Mouse (Mus musculus) embryonic facial prominence, embryonic 15.5 days (tissue): ENCODE measurements around the gene Abcc3. TPM values are rescaled to one million over a fixed set of nuclear protein-coding genes. Genes with fewer than 3 reads are reported as not detected.
"Not testable (repeated sequence)": the region's sequence is repeated elsewhere in the genome, so short reads cannot be mapped to it uniquely, and the experiment has no call there.

Experiments used
- ATAC-seq: fragments of 200-750 bp; cut with Nextera tagmentation; 2 replicates; pipeline ENCODE4 v1.8.0; 2017; ENCODE audit warnings: low read depth, moderate TSS enrichment; ENCODE audit not compliant: insufficient number of reproducible peaks, low FRiP score, low TSS enrichment
- H3K27ac ChIP-seq: fragments of 300-500 bp; sonication (generic); replicated peaks from 2 replicates; pipeline ENCODE4 v1.5.1; 2015; ENCODE audit warnings: mild to moderate bottlenecking, inconsistent platforms
- H3K27me3 ChIP-seq: fragments of 300-500 bp; sonication (generic); 2 replicates; pipeline ENCODE4 v1.6.1; 2015; ENCODE audit warnings: inconsistent platforms
- H3K36me3 ChIP-seq: fragments of 300-500 bp; sonication (generic); 2 replicates; pipeline ENCODE4 v1.6.1; 2015; ENCODE audit warnings: mild to moderate bottlenecking, inconsistent platforms
- H3K4me1 ChIP-seq: fragments of 300-500 bp; sonication (generic); 2 replicates; pipeline ENCODE4 v1.6.1; 2015; ENCODE audit warnings: inconsistent platforms
- H3K4me2 ChIP-seq: fragments of 300-500 bp; sonication (generic); replicated peaks from 2 replicates; pipeline ENCODE4 v1.6.1; 2015; ENCODE audit warnings: mild to moderate bottlenecking, inconsistent platforms
- H3K4me3 ChIP-seq: fragments of 300-500 bp; sonication (generic); replicated peaks from 2 replicates; pipeline ENCODE4 v1.5.1; 2015; ENCODE audit warnings: mild to moderate bottlenecking, inconsistent platforms
- H3K9ac ChIP-seq: fragments of 300-500 bp; sonication (generic); 2 replicates; pipeline ENCODE4 v1.6.1; 2015; ENCODE audit warnings: inconsistent platforms
- H3K9me3 ChIP-seq: fragments of 300-500 bp; sonication (generic); replicated peaks from 2 replicates; pipeline ENCODE4 v1.6.1; 2016; ENCODE audit warnings: inconsistent platforms
- WGBS: fragments of 180-500 bp; shearing (Covaris S2); methylation state at CpG from one replicate; pipeline ENCODE4 v1.1.7; 2015; 5-methylcytosine and 5-hydroxymethylcytosine counted together
- polyA plus RNA-seq: library from polyadenylated mRNA; unstranded; fragments of >200 nt; fragmentation: Nextera tagmentation; extraction: Ambion mirVana; gene quantifications from 2 replicates; pipeline ENCODE4 v1.2.1, GENCODE M21; 2015

The Abcc3 gene
- polyA plus RNA-seq, 1 experiment from 2014 or later: 4.4 TPM

GRCm38 (mm10) chr11:94402731-94403130 is 9.9 kb upstream of the Abcc3 start:
- no peak overlapping the region for H3K27ac ChIP-seq
- WGBS: 74% methylated on average over 5 of the region's 5 CpGs
- no peak overlapping the region for H3K4me3 ChIP-seq
- no peaks in the 10 kb centered on the region for H3K36me3 ChIP-seq
- no peaks in the 10 kb centered on the region for H3K27me3 ChIP-seq
- H3K9me3 ChIP-seq: no peaks in the 10 kb centered on the region
- ATAC-seq: no peak
- no peak overlapping the region for H3K9ac ChIP-seq
- H3K4me1 ChIP-seq: peaks cover 29% of the 10 kb centered on the region
- no peak overlapping the region for H3K4me2 ChIP-seq

GRCm38 (mm10) chr11:94402029-94402428 is 9.2 kb upstream of the Abcc3 start:
- not testable (repeated sequence) for H3K36me3 ChIP-seq, H3K4me3 ChIP-seq, H3K4me2 ChIP-seq, ATAC-seq, H3K9me3 ChIP-seq, H3K27me3 ChIP-seq, H3K9ac ChIP-seq, H3K27ac ChIP-seq
- WGBS: 85% methylated on average over 4 of the region's 4 CpGs
- peaks cover 22% of the 10 kb centered on the region for H3K4me1 ChIP-seq

- no peaks in the 10 kb centered on the region for H3K9me3 ChIP-seq
- 60% methylated on average over 6 of the region's 6 CpGs for WGBS
- no peak overlapping the region for H3K27ac ChIP-seq
- no peaks in the 10 kb centered on the region for H3K36me3 ChIP-seq
- H3K9ac ChIP-seq: no peak overlapping the region
- no peak overlapping the region for H3K4me3 ChIP-seq
- peaks cover 19% of the 10 kb centered on the region for H3K4me1 ChIP-seq
- ATAC-seq: no peak
- H3K4me2 ChIP-seq: no peak overlapping the region
- no peaks in the 10 kb centered on the region for H3K27me3 ChIP-seq
Observed at GRCm38 (mm10) chr11:94400996-94401395, 8.2 kb upstream of the Abcc3 start.

- ATAC-seq: no peak
Observed at GRCm38 (mm10) chr11:94394107-94394506, 1.3 kb upstream of the Abcc3 start.

GRCm38 (mm10) chr11:94393490-94393889 is 693 bp upstream of the Abcc3 start:
- WGBS: 86% methylated on average over 4 of the region's 4 CpGs
- not testable (repeated sequence) for H3K9ac ChIP-seq, H3K4me1 ChIP-seq

More at GRCm38 (mm10) chr11:94394107-94394506, 1.3 kb upstream of the Abcc3 start:
- no peaks in the 10 kb centered on the region for H3K36me3 ChIP-seq
- H3K4me3 ChIP-seq: no peak overlapping the region
- H3K27ac ChIP-seq: no peak overlapping the region
- 82% methylated on average over 7 of the region's 7 CpGs for WGBS
- no peak overlapping the region for H3K9ac ChIP-seq
- H3K4me2 ChIP-seq: no peak overlapping the region
- H3K9me3 ChIP-seq: no peaks in the 10 kb centered on the region
- H3K27me3 ChIP-seq: peaks cover 11% of the 10 kb centered on the region; the same call in 1 of the 2 replicates
- peaks cover 8% of the 10 kb centered on the region; the same call in 1 of the 2 replicates for H3K4me1 ChIP-seq

GRCm38 (mm10) chr11:94391661-94392060 is 1.1 kb downstream of the Abcc3 start:
- WGBS: 87% methylated on average over 10 of the region's 10 CpGs
- Histone ChIP-seq H3K4me2 (no peak overlapping the region), H3K4me1 (peaks cover 8% of the 10 kb centered on the region; the same call in 1 of the 2 replicates), H3K27ac (no peak overlapping the region), H3K4me3 (no peak overlapping the region), H3K9me3 (no peaks in the 10 kb centered on the region), H3K9ac (no peak overlapping the region), H3K27me3 (peaks cover 11% of the 10 kb centered on the region; the same call in 1 of the 2 replicates), H3K36me3 (no peaks in the 10 kb centered on the region)
- no peak for ATAC-seq

More at GRCm38 (mm10) chr11:94393490-94393889, 693 bp upstream of the Abcc3 start:
- peaks cover 11% of the 10 kb centered on the region; the same call in 1 of the 2 replicates for H3K27me3 ChIP-seq
- H3K4me2 ChIP-seq, H3K36me3 ChIP-seq, ATAC-seq, H3K4me3 ChIP-seq, H3K9me3 ChIP-seq, H3K27ac ChIP-seq: not testable (repeated sequence)

- Histone ChIP-seq H3K4me2 (no peak overlapping the region), H3K27me3 (peaks cover 11% of the 10 kb centered on the region; the same call in 1 of the 2 replicates), H3K27ac (no peak overlapping the region), H3K9me3 (no peaks in the 10 kb centered on the region), H3K9ac (no peak overlapping the region), H3K36me3 (no peaks in the 10 kb centered on the region), H3K4me1 (peaks cover 12% of the 10 kb centered on the region; the same call in 1 of the 2 replicates), H3K4me3 (no peak overlapping the region)
- WGBS: 83% methylated on average over 6 of the region's 6 CpGs
- no peak for ATAC-seq
Observed at GRCm38 (mm10) chr11:94390825-94391224, 2.0 kb downstream of the Abcc3 start.

- Histone ChIP-seq H3K4me3 (no peak overlapping the region), H3K27me3 (peaks cover 11% of the 10 kb centered on the region; the same call in 1 of the 2 replicates), H3K27ac (0 out of 2 replicates have a peak overlapping the region, but pooled peaks have one; percentile 7), H3K9ac (no peak overlapping the region), H3K36me3 (no peaks in the 10 kb centered on the region), H3K4me1 (peaks cover 12% of the 10 kb centered on the region; the same call in 1 of the 2 replicates), H3K9me3 (no peaks in the 10 kb centered on the region), H3K4me2 (no peak overlapping the region)
- no peak for ATAC-seq
- 66% methylated on average over 6 of the region's 6 CpGs for WGBS
Observed at GRCm38 (mm10) chr11:94389724-94390396, 2.9 kb downstream of the Abcc3 start.

GRCm38 (mm10) chr11:94389021-94389420 is 3.8 kb downstream of the Abcc3 start:
- no peak for ATAC-seq
- Histone ChIP-seq H3K9me3 (no peaks in the 10 kb centered on the region), H3K4me1 (peaks cover 12% of the 10 kb centered on the region; the same call in 1 of the 2 replicates), H3K4me2 (no peak overlapping the region), H3K4me3 (no peak overlapping the region), H3K9ac (no peak overlapping the region), H3K27me3 (peaks cover 11% of the 10 kb centered on the region; the same call in 1 of the 2 replicates), H3K36me3 (no peaks in the 10 kb centered on the region), H3K27ac (no peak overlapping the region)
- WGBS: 73% methylated on average over 4 of the region's 4 CpGs

- Histone ChIP-seq H3K9ac (no peak overlapping the region), H3K4me1 (peaks cover 10% of the 10 kb centered on the region; the same call in 1 of the 2 replicates), H3K36me3 (no peaks in the 10 kb centered on the region), H3K4me2 (no peak overlapping the region), H3K27me3 (peaks cover 6% of the 10 kb centered on the region; the same call in 1 of the 2 replicates), H3K9me3 (no peaks in the 10 kb centered on the region), H3K27ac (no peak overlapping the region), H3K4me3 (no peak overlapping the region)
- ATAC-seq: no peak
- WGBS: 58% methylated on average over 4 of the region's 4 CpGs
Observed at GRCm38 (mm10) chr11:94387756-94388155, 5.0 kb downstream of the Abcc3 start.

- no peaks in the 10 kb centered on the region for H3K36me3 ChIP-seq
- 34% methylated on average over 12 of the region's 12 CpGs for WGBS
- no peak overlapping the region for H3K4me2 ChIP-seq
- H3K4me3 ChIP-seq: no peak overlapping the region
- H3K4me1 ChIP-seq: peaks cover 4% of the 10 kb centered on the region; the same call in 1 of the 2 replicates
- H3K27ac ChIP-seq: no peak overlapping the region
- H3K9ac ChIP-seq: no peak overlapping the region
- ATAC-seq: no peak
- H3K27me3 ChIP-seq: no peaks in the 10 kb centered on the region
- H3K9me3 ChIP-seq: no peaks in the 10 kb centered on the region
Observed at GRCm38 (mm10) chr11:94385977-94386771, 6.6 kb downstream of the Abcc3 start.
